Mouse (Mus musculus) kidney, adult 2 months (tissue): ENCODE data around the gene Sympk. TPM values are rescaled to one million over a fixed set of nuclear protein-coding genes. Genes with fewer than 3 reads are reported as not detected.

Experiments
- DNase-seq: peaks from one replicate; pipeline ENCODE4 v3.0.0; 2021
- H3K27ac ChIP-seq: fragments of 200-500 bp; 2 replicates; pipeline ENCODE4 v1.5.1; 2012; ENCODE audit warnings: low read depth, low read length, control low read depth, inconsistent platforms; ENCODE audit not compliant: insufficient read depth
- H3K27me3 ChIP-seq: fragments of 200-500 bp; replicated peaks from 2 replicates; pipeline ENCODE4 v1.6.1; 2012; ENCODE audit warnings: mild to moderate bottlenecking, moderate library complexity, low read length, inconsistent platforms; ENCODE audit not compliant: control insufficient read depth, insufficient read depth
- H3K36me3 ChIP-seq: fragments of 200-500 bp; 2 replicates; pipeline ENCODE4 v1.6.1; 2012; ENCODE audit warnings: mild to moderate bottlenecking, moderate library complexity, low read length, inconsistent platforms; ENCODE audit not compliant: control insufficient read depth, insufficient read depth
- H3K4me1 ChIP-seq: fragments of 200-500 bp; 2 replicates; pipeline ENCODE4 v1.6.1; 2011; ENCODE audit warnings: low read length; ENCODE audit not compliant: control insufficient read depth, insufficient read depth
- H3K4me3 ChIP-seq: fragments of 200-500 bp; 2 replicates; pipeline ENCODE4 v1.5.1; 2011; ENCODE audit warnings: mild to moderate bottlenecking, low read depth, low read length, control low read depth; ENCODE audit not compliant: insufficient read depth
- CTCF ChIP-seq: fragments of 200-500 bp; conservative IDR thresholded peaks from 2 replicates; pipeline ENCODE4 v1.5.1; 2011; ENCODE audit warnings: low read depth, mild to moderate bottlenecking, control low read depth, low read length, moderate library complexity, mixed read lengths; ENCODE audit not compliant: insufficient read depth, insufficient read length
- POLR2A ChIP-seq: fragments of 200-500 bp; IDR thresholded peaks from one replicate; pipeline ENCODE4 v1.6.1; 2011; ENCODE audit warnings: low read depth, low read length, control low read depth
- WGBS: fragments of 180-500 bp; shearing (Covaris S2); methylation state at CpG from one replicate; pipeline ENCODE4 v1.1.7; 2018; 5-methylcytosine and 5-hydroxymethylcytosine counted together
- polyA plus RNA-seq: library from polyadenylated mRNA; depleted of rRNA; stranded (reverse); fragments of >200 nt; gene quantifications from 2 replicates; pipeline ENCODE4 v1.2.3, GENCODE M21; 2012; rRNA removed

The Sympk gene
- 59.8 and 68.9 TPM in 2 replicates for polyA plus RNA-seq

- peak within 1 kb of the TSS; percentile 90 for H3K4me3 ChIP-seq
- peaks cover 8% of the 10 kb centered on the region; the same call in 1 of the 2 replicates for H3K4me1 ChIP-seq
- DNase-seq = peak; percentile 98
- WGBS = under 1% methylated on average over 50 of the region's 50 CpGs
- H3K27me3 ChIP-seq = no peaks in the 10 kb centered on the region; the same call in 1 of the 2 replicates
- no peak within 1 kb of the TSS for H3K27ac ChIP-seq
- H3K36me3 ChIP-seq = no peaks in the 10 kb centered on the region
- TF ChIP-seq POLR2A (no peak), CTCF (no peak)
Observed at GRCm38 (mm10) chr7:19024096-19024506, at the start of gene Sympk. TSS of gene Sympk (plus strand) at chr7:19024377.

- no peak for TF ChIP-seq CTCF
- TF ChIP-seq POLR2A = no peak
Observed at GRCm38 (mm10) chr7:18978381-18978780, 45.8 kb upstream of the Sympk start.

DNA sequence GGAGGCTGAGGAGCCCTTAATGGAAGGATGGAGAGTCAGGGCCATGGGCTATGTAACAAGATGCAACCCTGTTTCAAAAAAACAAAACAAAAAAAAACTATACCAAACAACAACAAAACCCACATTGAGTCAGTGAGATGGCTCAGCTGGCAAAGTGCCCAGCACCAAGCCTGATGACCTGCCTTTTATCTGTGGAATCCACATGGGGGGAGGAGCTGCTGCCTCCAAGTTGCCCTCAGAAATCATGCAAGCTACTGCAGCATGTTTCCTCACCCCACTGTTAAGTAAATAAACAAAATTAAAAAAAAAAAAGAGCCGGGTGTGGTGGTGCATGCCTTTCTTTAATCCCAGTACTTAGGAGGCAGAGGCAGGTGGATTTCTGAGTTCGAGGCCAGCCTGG is 37.7 kb upstream of the Sympk start:
- Histone ChIP-seq H3K36me3 (no peaks in the 10 kb centered on the region), H3K4me3 (no peak overlapping the region), H3K4me1 (peaks cover under 1% of the 10 kb centered on the region; the same call in 1 of the 2 replicates), H3K27ac (no peak overlapping the region), H3K27me3 (no peaks in the 10 kb centered on the region)
- WGBS = 60% methylated on average over 2 of the region's 2 CpGs
- DNase-seq = no peak
- no peak for TF ChIP-seq CTCF
- no peak for TF ChIP-seq POLR2A

More at GRCm38 (mm10) chr7:18978381-18978780, 45.8 kb upstream of the Sympk start:
- Histone ChIP-seq H3K27me3 (no peaks in the 10 kb centered on the region), H3K4me3 (no peak overlapping the region), H3K27ac (no peak overlapping the region), H3K4me1 (no peaks in the 10 kb centered on the region), H3K36me3 (no peaks in the 10 kb centered on the region)
- 85% methylated on average over 9 of the region's 9 CpGs for WGBS
- no peak for DNase-seq

- H3K27ac ChIP-seq = no peak within 1 kb of the TSS
- DNase-seq = no peak
- H3K27me3 ChIP-seq = no peaks in the 10 kb centered on the region
- WGBS = 46% methylated on average over 2 of the region's 2 CpGs
- H3K36me3 ChIP-seq = no peaks in the 10 kb centered on the region
- TF ChIP-seq POLR2A (no peak), CTCF (no peak)
- peaks cover 3% of the 10 kb centered on the region; the same call in 1 of the 2 replicates for H3K4me1 ChIP-seq
- H3K4me3 ChIP-seq = no peak within 1 kb of the TSS
Observed at GRCm38 (mm10) chr7:18987100-18987499, 37.1 kb upstream of the Sympk start, which contains the start of gene Nanos2. TSS of gene Nanos2 (plus strand) at chr7:18987400.

DNA sequence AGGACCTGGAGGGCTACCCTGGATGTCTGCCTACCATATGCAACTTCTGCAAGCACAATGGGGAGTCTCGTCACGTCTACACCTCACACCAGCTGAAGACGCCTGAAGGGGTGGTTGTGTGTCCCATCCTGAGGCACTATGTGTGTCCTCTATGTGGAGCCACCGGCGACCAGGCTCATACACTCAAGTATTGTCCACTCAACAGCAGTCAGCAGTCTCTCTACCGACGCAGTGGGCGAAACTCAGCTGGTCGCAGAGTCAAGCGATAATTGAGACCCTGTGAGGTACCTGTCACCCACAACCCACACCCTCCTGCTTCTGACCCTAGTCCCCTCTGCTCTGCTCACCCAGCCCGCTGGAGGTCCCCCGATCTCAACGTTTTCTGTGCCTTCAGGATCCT is 36.4 kb upstream of the Sympk start:
- Histone ChIP-seq H3K27me3 (no peaks in the 10 kb centered on the region), H3K27ac (no peak overlapping the region)
- TF ChIP-seq POLR2A = no peak
- no peak for TF ChIP-seq CTCF

DNA sequence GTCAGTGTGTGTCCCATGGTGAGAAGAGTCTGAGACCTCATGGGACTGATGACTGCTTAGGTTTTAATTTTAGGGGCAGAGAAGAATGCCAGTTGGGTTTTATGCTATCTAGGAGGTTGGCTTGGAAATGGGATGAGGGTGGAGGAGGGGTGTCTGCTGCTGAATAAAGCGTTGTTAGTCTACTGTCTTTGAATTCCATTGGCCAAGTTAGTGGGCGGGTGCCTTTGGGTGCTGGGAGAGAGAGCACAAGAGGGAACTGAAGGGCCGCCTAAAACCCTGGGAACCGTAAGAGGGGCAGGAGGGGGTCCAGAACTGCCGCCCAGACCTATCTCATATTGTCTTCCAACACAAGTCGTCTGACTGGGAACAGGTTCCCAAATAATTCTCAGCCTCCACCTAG is 35.4 kb upstream of the Sympk start:
- TF ChIP-seq POLR2A (no peak), CTCF (no peak)
- WGBS = 68% methylated on average over 6 of the region's 6 CpGs
- Histone ChIP-seq H3K4me3 (no peak overlapping the region), H3K36me3 (no peaks in the 10 kb centered on the region), H3K4me1 (peaks cover 3% of the 10 kb centered on the region; the same call in 1 of the 2 replicates), H3K27me3 (no peaks in the 10 kb centered on the region), H3K27ac (no peak overlapping the region)
- DNase-seq = no peak

More for the DNA sequence above, 36.4 kb upstream of the Sympk start:
- 77% methylated on average over 13 of the region's 13 CpGs for WGBS
- Histone ChIP-seq H3K4me1 (peaks cover 3% of the 10 kb centered on the region; the same call in 1 of the 2 replicates), H3K36me3 (no peaks in the 10 kb centered on the region), H3K4me3 (no peak overlapping the region)
- no peak for DNase-seq

- no peak for DNase-seq
- peaks cover 3% of the 10 kb centered on the region; the same call in 1 of the 2 replicates for H3K4me1 ChIP-seq
- 9% methylated on average over 5 of the region's 5 CpGs for WGBS
- no peak for TF ChIP-seq CTCF
- no peak for TF ChIP-seq POLR2A
- H3K4me3 ChIP-seq = no peak overlapping the region
- H3K27me3 ChIP-seq = no peaks in the 10 kb centered on the region
- H3K27ac ChIP-seq = no peak overlapping the region
- H3K36me3 ChIP-seq = no peaks in the 10 kb centered on the region
Observed at GRCm38 (mm10) chr7:18989995-18990394, 34.2 kb upstream of the Sympk start.
